Mouse (Mus musculus) right cerebral cortex, postnatal 14 days (tissue): ENCODE data around the gene Dcaf8.
"Not testable (repeated sequence)": the region's sequence is repeated elsewhere in the genome, so short reads cannot be mapped to it uniquely, and the experiment has no call there.

Experiments
- DNase-seq: peaks from one replicate; pipeline ENCODE4 v3.0.0; 2022

Dcaf8 gene

GRCm38 (mm10) chr1:172221297-172222063, 73.6 kb downstream of the Dcaf8 start:
- DNase-seq, result no peak

- no peak for DNase-seq
Measured at GRCm38 (mm10) chr1:172228209-172228608, 80.3 kb downstream of the Dcaf8 start.

DNA sequence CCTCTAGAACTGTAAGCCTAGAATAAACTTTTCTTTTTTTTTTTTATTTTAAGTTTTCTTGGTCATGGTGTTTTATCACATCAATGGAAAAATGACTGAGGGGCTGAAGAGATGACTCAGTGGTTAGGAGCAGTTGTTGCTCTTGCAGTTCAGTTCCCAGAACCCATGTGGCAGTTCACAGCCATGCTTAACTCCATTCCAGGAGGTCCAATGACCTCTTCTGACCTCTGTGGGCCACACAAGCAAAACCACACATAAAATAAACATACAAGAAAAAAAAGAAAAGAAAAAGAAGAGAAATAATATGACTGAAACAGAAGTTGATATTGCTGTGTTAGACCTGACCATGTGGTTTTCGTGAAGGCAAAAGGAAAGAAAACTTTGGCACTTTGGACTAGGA, 81.3 kb downstream of the Dcaf8 start:
- no peak for DNase-seq

DNA sequence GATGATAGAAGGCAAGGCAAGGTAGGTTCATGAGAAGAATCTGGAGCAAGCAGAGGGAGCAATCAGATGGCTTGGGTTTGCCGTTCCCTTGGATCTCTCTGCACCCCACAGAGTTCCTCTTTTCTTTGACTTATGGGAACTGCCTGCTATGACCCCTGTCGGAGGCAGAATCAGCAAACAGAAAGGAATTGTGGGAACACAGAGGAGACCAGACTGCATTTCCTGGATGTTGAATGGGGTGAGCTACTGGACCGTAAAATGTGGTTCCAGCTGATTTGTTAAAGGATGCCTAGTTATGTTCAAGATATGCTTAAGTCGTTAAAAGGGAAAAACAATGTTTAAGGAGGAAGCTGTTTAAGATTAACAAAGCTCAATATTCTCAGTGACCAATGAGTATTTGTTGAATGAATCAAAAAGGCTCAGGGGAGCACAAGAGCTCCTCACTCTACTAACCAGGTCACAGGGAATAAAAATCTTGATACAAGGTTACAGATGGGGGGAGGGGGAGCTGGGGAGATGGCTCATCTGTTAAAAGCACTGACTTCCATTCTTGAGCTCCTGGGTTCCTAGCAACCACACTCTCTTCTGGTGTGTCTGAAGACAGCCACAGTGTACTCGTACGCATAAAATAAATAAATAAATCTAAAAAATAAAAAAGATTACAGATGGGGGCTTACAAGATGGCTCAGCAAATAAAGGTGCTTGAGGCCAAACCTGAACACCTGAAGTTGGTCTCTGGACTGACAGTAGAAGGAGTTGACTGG, 93.2 kb downstream of the Dcaf8 start:
- DNase-seq, result no peak

DNA sequence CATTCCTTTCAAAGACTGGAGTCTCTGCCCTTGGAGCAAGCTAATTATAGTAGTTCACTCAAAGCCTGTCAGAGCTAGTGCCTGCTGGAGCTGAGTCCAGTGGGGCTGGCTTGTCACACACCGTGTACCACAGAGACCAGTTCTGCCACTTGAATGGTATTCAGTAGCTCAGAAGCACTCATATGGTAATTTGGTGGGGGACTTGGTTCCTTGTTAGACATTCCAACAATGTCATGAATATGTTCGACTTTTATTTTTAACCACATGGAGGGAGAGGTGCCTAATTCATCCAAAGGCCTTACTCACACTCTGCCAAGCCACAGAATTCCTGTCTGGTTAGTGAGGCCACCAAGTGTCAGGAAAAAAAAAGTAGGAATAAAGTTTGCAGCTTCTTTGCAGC, 94.5 kb downstream of the Dcaf8 start:
- DNase-seq, result no peak

- peak; percentile 25 for DNase-seq
Measured at GRCm38 (mm10) chr1:172243547-172244205, 95.8 kb downstream of the Dcaf8 start.

DNA sequence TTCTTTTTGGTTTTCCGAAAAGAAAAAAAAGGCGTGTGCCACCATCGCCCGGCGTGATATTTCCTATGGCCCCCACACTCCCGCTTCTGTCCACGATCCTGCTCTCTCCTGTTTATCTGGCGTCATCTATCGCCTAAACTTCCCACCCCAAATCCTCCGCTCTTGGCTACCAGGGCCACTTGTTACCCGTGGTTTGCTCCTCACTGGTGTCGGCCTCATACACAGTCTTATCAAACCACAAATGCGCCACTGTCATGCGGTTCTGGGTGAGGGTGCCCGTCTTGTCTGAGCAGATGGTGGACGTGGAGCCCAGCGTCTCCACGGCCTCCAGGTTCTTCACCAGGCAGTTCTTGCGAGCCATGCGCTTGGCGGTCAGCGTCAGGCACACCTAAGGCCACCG, 96.8 kb downstream of the Dcaf8 start:
- not testable (repeated sequence) for DNase-seq
